Mouse (Mus musculus) gastrocnemius, adult 8-10 months (tissue): Measurements from ENCODE around the gene Slc26a1. TPM values are rescaled to one million over a fixed set of nuclear protein-coding genes. Genes with fewer than 3 reads are reported as not detected.

Experiments used
- DNase-seq, 2 experiments: peaks; one replicate each; pipeline ENCODE4 v3.0.0; 2022; ENCODE audit warnings: low spot score in 2 of 2
- total RNA-seq, 4 experiments: library from RNA; stranded (reverse); gene quantifications; 2 replicates each; pipeline ENCODE4 v1.2.4; 2022

Gene Slc26a1
- total RNA-seq, result not detected

GRCm38 (mm10) chr5:108675251-108675816 is at the start of gene Slc26a1:
Slc26a1 (minus strand) TSS chr5:108675569.
- DNase-seq, result no peak

- DNase-seq, result no peak
Observed at GRCm38 (mm10) chr5:108724006-108724405, 48.6 kb upstream of the Slc26a1 start.

GRCm38 (mm10) chr5:108719761-108720160 is 44.4 kb upstream of the Slc26a1 start:
- no peak for DNase-seq

GRCm38 (mm10) chr5:108718051-108718450 is 42.7 kb upstream of the Slc26a1 start:
- no peak for DNase-seq

- no peak for DNase-seq
Observed at GRCm38 (mm10) chr5:108715974-108716373, 40.6 kb upstream of the Slc26a1 start.

- no peak for DNase-seq
Observed at GRCm38 (mm10) chr5:108714149-108714548, 38.8 kb upstream of the Slc26a1 start.

- DNase-seq, result no peak
Observed at GRCm38 (mm10) chr5:108713691-108714090, 38.3 kb upstream of the Slc26a1 start.

- DNase-seq, result no peak
Observed at GRCm38 (mm10) chr5:108713096-108713495, 37.7 kb upstream of the Slc26a1 start.

GRCm38 (mm10) chr5:108711968-108712367 is 36.6 kb upstream of the Slc26a1 start:
- DNase-seq, result no peak

GRCm38 (mm10) chr5:108708981-108709731 is 33.8 kb upstream of the Slc26a1 start:
- no peak for DNase-seq

GRCm38 (mm10) chr5:108708419-108708818 is 33.0 kb upstream of the Slc26a1 start:
- no peak for DNase-seq

- DNase-seq, result no peak
Observed at GRCm38 (mm10) chr5:108707758-108708157, 32.4 kb upstream of the Slc26a1 start.

GRCm38 (mm10) chr5:108703754-108704626 is 28.6 kb upstream of the Slc26a1 start:
- no peak for DNase-seq

- no peak for DNase-seq
Observed at GRCm38 (mm10) chr5:108701341-108702021, 26.1 kb upstream of the Slc26a1 start.

GRCm38 (mm10) chr5:108700346-108700745 is 25.0 kb upstream of the Slc26a1 start:
- no peak for DNase-seq

GRCm38 (mm10) chr5:108697341-108697753 is 22.0 kb upstream of the Slc26a1 start:
- DNase-seq, result no peak

- no peak for DNase-seq
Observed at GRCm38 (mm10) chr5:108696542-108696941, 21.2 kb upstream of the Slc26a1 start.

- DNase-seq, result peak in 1 of 2 experiments; percentile 39
Observed at GRCm38 (mm10) chr5:108695861-108696260, 20.5 kb upstream of the Slc26a1 start.

- peak in 1 of 2 experiments; percentile 9 for DNase-seq
Observed at GRCm38 (mm10) chr5:108694352-108695261, 19.2 kb upstream of the Slc26a1 start.

- DNase-seq, result peak; percentile 41 to 67
Observed at GRCm38 (mm10) chr5:108693872-108694288, 18.5 kb upstream of the Slc26a1 start.
